Comparison of ENCODE assay signal across 19 mouse cellular contexts in genomic region chr1:180866001-180866400, GRCm38 (mm10). TPM values are rescaled to one million over a fixed set of nuclear protein-coding genes. Genes with fewer than 3 reads are reported as not detected.
DNase-seq lines count a peak whose midpoint lies in the region; ATAC-seq and TF ChIP-seq lines count a peak whose summit lies in the region.
"Had no signal": no experiment of that assay in that cellular context is flagged by ENCODE, and none has a peak within 500 bp of the region (broad histone marks: within the 10 kb centered on the region; RNA-seq: fewer than 3 reads in every experiment).

No protein-coding gene starts in this region.

- no peak for TF ChIP-seq EP300 in lung, postnatal 0 days (IDR thresholded peaks at IDR 0.05)

- H3K4me1 ChIP-seq in lung, embryonic 14.5 days (ENCODE audit: insufficient read depth): no peaks in the 10 kb centered on the region
- no peaks in the 10 kb centered on the region for H3K4me1 ChIP-seq in lung, adult 2 months (ENCODE audit: control insufficient read depth, insufficient read depth, low read length)
- H3K4me1 ChIP-seq in lung, postnatal 0 days (ENCODE audit: insufficient read depth, low read depth, low read length): no peaks in the 10 kb centered on the region
- H3K4me1 ChIP-seq: forebrain, embryonic 13.5 days had no signal

- peak overlapping the region; percentile 58; the same call in 1 of the 2 replicates for H3K27ac ChIP-seq in lung, embryonic 14.5 days (ENCODE audit: low read depth)
- H3K27ac ChIP-seq in lung, postnatal 0 days (ENCODE audit: low read length): no peak overlapping the region
- H3K27ac ChIP-seq: forebrain, embryonic 13.5 days; heart, adult 2 months had no signal

- no peaks in the 10 kb centered on the region for H3K27me3 ChIP-seq in lung, embryonic 14.5 days (ENCODE audit: insufficient read depth, low read length)
- no peaks in the 10 kb centered on the region for H3K27me3 ChIP-seq in lung, postnatal 0 days (replicated peaks; ENCODE audit: insufficient read depth, low read length)
- H3K27me3 ChIP-seq: forebrain, embryonic 13.5 days had no signal

- ATAC-seq in lung, embryonic 14.5 days (ENCODE audit: insufficient read depth): no peak
- no peak for ATAC-seq in lung, postnatal 0 days
- ATAC-seq: CD4-positive, CD25-positive, alpha-beta regulatory T cell, adult 4 months; forebrain, embryonic 13.5 days; forebrain, postnatal 0 days had no signal

- WGBS in lung, embryonic 14.5 days: 72% methylated on average over 7 of the region's 7 CpGs
- 67% methylated on average over 7 of the region's 7 CpGs for WGBS in lung, adult 2 months
- 51% methylated on average over 7 of the region's 7 CpGs for WGBS in lung, postnatal 0 days

- peak; percentile 22 to 28 for DNase-seq in cerebellum, postnatal 10 days
- no peak for DNase-seq in cerebellum, adult 11 months
- peak; percentile 39 for DNase-seq in lung, embryonic 14.5 days
- DNase-seq in lung, adult 2 months: no peak
- peak; percentile 25 for DNase-seq in lung, postnatal 0 days (ENCODE audit: low spot score)
- peak; percentile 26 to 58 for DNase-seq in lung, postnatal 4 days
- DNase-seq in thymus, postnatal 25 days: no peak
- DNase-seq: adrenal gland, postnatal 10 days; B cell, adult 2 months; cerebellum, adult 11-12 months; cerebellum, adult 9-10 months; cerebellum, postnatal 36 days; forebrain, postnatal 0 days; gastrocnemius, postnatal 14 days; heart, adult 2 months had no signal

- TF ChIP-seq CTCF in lung, embryonic 14.5 days (IDR thresholded peaks at IDR 0.05; ENCODE audit: low read depth): no peak
- TF ChIP-seq CTCF in lung, adult 2 months (IDR thresholded peaks at IDR 0.05; ENCODE audit: insufficient read depth, low read length): no peak
- no peak for TF ChIP-seq CTCF in lung, postnatal 0 days (IDR thresholded peaks at IDR 0.05)

- H3K4me3 ChIP-seq in lung, embryonic 14.5 days (ENCODE audit: low read depth, low read length): no peak overlapping the region
- no peak overlapping the region for H3K4me3 ChIP-seq in lung, adult 2 months (replicated peaks; ENCODE audit: extremely low read depth, low read depth, low read length)
- H3K4me3 ChIP-seq in lung, postnatal 0 days (ENCODE audit: low read depth, low read length): no peak overlapping the region
- H3K4me3 ChIP-seq: forebrain, embryonic 13.5 days; heart, adult 2 months had no signal

- H3K9me3 ChIP-seq in lung, embryonic 14.5 days (ENCODE audit: low read depth, low read length): no peaks in the 10 kb centered on the region
- H3K9me3 ChIP-seq in lung, postnatal 0 days (ENCODE audit: low read length): no peaks in the 10 kb centered on the region
- H3K9me3 ChIP-seq: forebrain, embryonic 13.5 days had no signal

- H3K9ac ChIP-seq in lung, embryonic 14.5 days: no peak overlapping the region
- H3K9ac ChIP-seq in lung, postnatal 0 days (replicated peaks; ENCODE audit: low read depth): no peak overlapping the region
- H3K9ac ChIP-seq: forebrain, embryonic 13.5 days; forebrain, postnatal 0 days had no signal

- no peak overlapping the region for H3K4me2 ChIP-seq in lung, embryonic 14.5 days
- H3K4me2 ChIP-seq in lung, postnatal 0 days (replicated peaks; ENCODE audit: low read depth, low read length): no peak overlapping the region
- H3K4me2 ChIP-seq: forebrain, embryonic 13.5 days; heart, embryonic 11.5 days had no signal

- TF ChIP-seq POLR2A in lung, adult 2 months (IDR thresholded peaks at IDR 0.05; ENCODE audit: borderline replicate concordance, extremely low read depth, low read depth, low read length): no peak

- H3K36me3 ChIP-seq in lung, embryonic 14.5 days (ENCODE audit: insufficient read depth): peaks cover 72% of the 10 kb centered on the region
- peaks cover 14% of the 10 kb centered on the region; the same call in 1 of the 2 replicates for H3K36me3 ChIP-seq in lung, postnatal 0 days (ENCODE audit: insufficient read depth, low read length)

RNA-seq across cellular contexts. Expression of gene Sde2, which starts 15.1 kb away (rescaled TPM):
- 35.2 and 35.9 TPM in 2 replicates for polyA plus RNA-seq in lung, embryonic 14.5 days (2014; fragmentation: Nextera tagmentation; extraction: Ambion mirVana)
- polyA plus RNA-seq in lung, adult 2 months (2012; rRNA removed): 8.7 and 11.1 TPM in 2 replicates
- 21.2 and 22.6 TPM in 2 replicates for polyA plus RNA-seq in lung, postnatal 0 days (2015; fragmentation: Nextera tagmentation; extraction: Ambion mirVana)

RNA-seq across cellular contexts. Expression of gene Lefty2, which starts 26.9 kb away (rescaled TPM):
- 0.08 TPM in 1 of 2 replicates, not detected in the other for polyA plus RNA-seq in lung, embryonic 14.5 days (2014; fragmentation: Nextera tagmentation; extraction: Ambion mirVana)
- polyA plus RNA-seq in lung, adult 2 months (2012; rRNA removed): 0.07 TPM in 1 of 2 replicates, not detected in the other
- 0.16 TPM in 1 of 2 replicates, not detected in the other for polyA plus RNA-seq in lung, postnatal 0 days (2015; fragmentation: Nextera tagmentation; extraction: Ambion mirVana)
- polyA plus RNA-seq: CD4-positive, CD25-positive, alpha-beta regulatory T cell, adult 4 months; heart, embryonic 11.5 days; hindbrain, embryonic 11.5 days had no signal

RNA-seq across cellular contexts. Expression of gene Pycr2, which starts 38.1 kb away (rescaled TPM):
- polyA plus RNA-seq in lung, embryonic 14.5 days (2014; fragmentation: Nextera tagmentation; extraction: Ambion mirVana): 83.7 and 92.5 TPM in 2 replicates
- polyA plus RNA-seq in lung, adult 2 months (2012; rRNA removed): 36.7 and 43.8 TPM in 2 replicates
- polyA plus RNA-seq in lung, postnatal 0 days (2015; fragmentation: Nextera tagmentation; extraction: Ambion mirVana): 51.9 and 57.5 TPM in 2 replicates

RNA-seq across cellular contexts. Expression of gene H3f3a, which starts 52.3 kb away (rescaled TPM):
- polyA plus RNA-seq in lung, embryonic 14.5 days (2014; fragmentation: Nextera tagmentation; extraction: Ambion mirVana): 2,358 and 2,465 TPM in 2 replicates
- 282 and 339 TPM in 2 replicates for polyA plus RNA-seq in lung, adult 2 months (2012; rRNA removed)
- polyA plus RNA-seq in lung, postnatal 0 days (2015; fragmentation: Nextera tagmentation; extraction: Ambion mirVana): 1,774 and 1,827 TPM in 2 replicates

Comparison
In these comparisons a context has a peak if more than half of its experiments do, and no peak if none do; other contexts are left out.
1. DNase-seq: peak in cerebellum, postnatal 10 days (2 of 2), lung, embryonic 14.5 days (single experiment), lung, postnatal 0 days (single experiment) and lung, postnatal 4 days (2 of 2); none in cerebellum, adult 11 months (single experiment), lung, adult 2 months (single experiment) and thymus, postnatal 25 days (single experiment).